Mouse (Mus musculus) frontal cortex, postnatal 36 days (tissue): Measurements from ENCODE around the gene Cnbd2.
A peak's percentile ranks its signal among the peaks of the same experiment; 100 is the strongest.
"Not testable (repeated sequence)": the region's sequence is repeated elsewhere in the genome, so short reads cannot be mapped to it uniquely, and the experiment has no call there.

Source experiments
- DNase-seq, 2 experiments: peaks; one replicate each; pipeline ENCODE4 v3.0.0; 2022; ENCODE audit warnings: low spot score in 2 of 2

The Cnbd2 gene

GRCm38 (mm10) chr2:156381350-156381749, 69.3 kb downstream of the Cnbd2 start:
- no peak for DNase-seq

DNA sequence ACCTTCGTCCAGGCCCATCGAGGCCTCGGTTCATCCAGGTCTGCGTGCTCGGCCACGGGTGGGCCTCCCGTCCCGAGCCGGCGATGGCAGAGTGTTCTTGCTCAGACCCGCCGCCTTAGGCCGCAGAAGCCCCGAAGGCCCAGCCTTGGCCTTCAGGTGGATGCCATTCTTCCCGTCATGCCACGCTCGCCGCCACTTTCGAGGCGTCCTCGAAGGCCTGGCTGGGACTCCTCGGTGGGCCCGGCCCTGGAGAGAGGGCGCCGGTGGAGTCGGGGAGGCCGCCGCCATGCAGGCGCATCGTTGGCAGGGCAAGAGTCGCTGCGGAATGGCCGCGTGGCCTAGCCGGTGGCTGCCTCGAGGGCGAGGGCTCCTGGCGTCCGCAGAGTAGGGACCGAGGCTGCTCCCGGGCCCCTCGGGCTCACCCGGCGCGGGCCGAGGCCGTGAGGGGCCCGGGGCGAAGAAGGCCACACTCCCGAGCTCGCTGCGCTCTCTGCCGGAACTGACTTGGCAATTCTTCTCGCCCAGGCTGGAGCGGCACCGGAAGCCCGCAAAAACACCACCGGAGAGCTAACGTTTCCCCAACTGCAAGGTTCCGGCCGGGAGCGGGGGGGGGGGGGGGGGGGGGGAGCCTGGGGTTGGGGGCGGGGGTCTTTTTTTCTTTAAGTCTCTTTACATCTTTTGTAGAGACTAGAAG, 80.5 kb downstream of the Cnbd2 start:
- peak; percentile 70 to 75 for DNase-seq

GRCm38 (mm10) chr2:156393155-156393828, 81.2 kb downstream of the Cnbd2 start:
- no peak for DNase-seq

DNA sequence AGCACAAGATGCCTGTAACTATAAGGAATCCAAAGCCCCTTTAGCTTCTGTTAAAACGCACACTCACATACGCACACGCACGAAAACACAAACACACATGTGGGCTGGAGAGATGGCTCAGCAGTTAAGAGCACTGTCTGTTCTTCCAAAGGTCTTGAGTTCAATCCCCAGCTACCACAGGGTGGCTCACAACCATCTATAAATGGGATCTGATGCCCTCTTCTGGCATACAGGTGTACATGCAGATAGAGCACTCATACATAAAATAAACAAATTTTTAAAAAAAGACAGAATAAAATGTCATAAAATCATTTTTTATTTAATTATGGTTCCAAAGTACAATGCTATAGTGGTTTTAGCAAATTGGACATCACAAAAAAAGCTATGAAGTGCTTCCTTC, 82.2 kb downstream of the Cnbd2 start:
- DNase-seq = no peak

- no peak for DNase-seq
Observed at GRCm38 (mm10) chr2:156396096-156396495, 84.0 kb downstream of the Cnbd2 start.

GRCm38 (mm10) chr2:156397988-156398387, 85.9 kb downstream of the Cnbd2 start:
- no peak for DNase-seq

DNA sequence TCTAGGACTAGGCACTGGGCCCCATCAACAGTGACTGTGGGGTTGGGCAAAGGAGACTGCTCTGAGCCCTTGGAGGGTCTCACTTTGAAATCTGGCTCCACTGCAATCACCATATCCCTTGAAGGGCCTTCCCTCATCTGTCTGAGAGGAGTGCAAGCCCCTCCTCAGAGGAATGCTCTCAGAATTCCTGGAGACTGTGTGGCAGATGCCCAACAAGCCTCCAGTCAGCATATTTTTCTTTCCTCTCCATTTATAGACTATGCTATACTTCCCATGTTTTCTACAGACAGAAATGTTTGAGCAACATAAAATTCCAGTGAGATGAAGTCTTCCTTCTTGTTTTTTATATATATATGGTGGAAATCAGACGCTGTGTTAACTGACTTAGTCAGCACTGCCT, 87.4 kb downstream of the Cnbd2 start:
- no peak for DNase-seq

DNA sequence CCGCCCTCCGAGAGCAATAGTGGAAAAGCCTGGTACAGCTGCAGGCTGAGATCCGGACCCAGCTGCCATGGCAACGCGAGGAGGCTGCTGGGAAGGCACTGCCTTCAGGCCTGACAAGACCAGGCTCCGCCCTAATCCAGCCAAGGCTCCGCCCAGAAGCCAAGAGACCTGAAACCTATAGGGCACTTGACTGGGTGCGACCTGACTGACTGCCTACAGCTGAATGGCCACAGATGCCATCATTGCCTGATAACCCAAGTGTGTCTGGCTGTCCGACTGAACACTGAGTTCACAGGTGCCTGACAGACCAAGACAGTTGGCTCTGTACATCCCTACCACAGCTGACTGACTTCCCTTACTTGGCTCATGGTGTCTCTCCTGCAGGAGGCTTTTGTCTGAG, 89.2 kb downstream of the Cnbd2 start:
- DNase-seq = peak in 1 of 2 experiments; percentile 49

DNA sequence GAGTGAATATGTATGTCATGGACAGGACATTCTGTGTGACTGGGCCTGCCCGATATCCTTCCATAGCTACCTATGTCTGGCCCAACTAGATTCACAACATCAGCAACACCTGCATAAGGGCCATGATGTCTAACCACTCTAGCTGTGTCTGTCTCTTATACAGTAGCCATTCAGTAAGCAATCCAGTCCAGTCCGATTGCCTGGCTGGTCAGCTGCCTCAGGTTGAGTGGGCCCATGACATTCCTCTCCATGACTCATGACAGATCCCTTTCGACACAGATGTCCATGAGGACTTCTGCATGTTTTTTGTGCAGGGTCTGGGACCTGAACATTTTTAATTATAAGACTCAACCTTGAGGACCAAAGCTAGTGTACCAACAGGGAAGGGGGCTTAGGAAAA, 89.9 kb downstream of the Cnbd2 start:
- DNase-seq = no peak

DNA sequence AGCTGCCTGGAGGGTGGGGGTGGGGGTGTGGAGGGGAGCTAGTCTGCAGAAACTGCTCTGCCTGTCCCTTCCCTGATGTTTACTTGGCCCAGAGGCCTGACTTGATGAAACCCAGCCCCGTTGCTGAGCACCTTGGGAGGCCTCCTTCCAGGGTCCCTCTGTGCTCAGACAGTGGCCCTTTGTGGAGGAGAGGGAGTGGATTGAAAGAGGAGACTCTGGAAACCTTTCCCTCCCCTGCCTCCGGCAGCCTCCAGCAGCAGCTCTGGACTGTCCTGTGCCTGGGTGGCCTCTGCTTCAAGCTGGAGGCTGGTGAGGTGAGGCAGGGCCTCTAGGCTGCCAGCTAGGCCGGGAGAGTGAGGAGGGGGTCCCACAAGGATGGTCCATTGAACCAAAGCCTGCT, 94.9 kb downstream of the Cnbd2 start:
- DNase-seq = no peak

DNA sequence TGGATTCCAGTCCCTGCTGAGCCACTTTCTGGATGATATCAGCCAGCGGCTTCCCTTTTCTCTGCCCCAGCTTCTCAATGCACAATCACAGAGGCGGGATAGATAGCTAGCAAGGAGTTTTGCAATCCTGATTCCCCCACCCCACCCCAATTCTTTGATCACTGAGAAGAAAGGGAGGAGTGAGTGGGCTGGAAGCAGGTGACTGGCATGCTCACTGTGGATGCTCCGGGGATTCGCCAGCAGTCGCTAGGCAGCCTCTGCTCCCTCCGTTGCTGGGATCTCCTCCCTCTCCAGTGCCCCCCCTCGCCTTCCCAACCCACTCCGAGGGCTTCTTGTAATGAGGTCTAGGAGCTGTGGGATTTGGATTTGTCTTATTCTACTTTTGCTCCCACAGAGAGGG, 96.1 kb downstream of the Cnbd2 start:
- DNase-seq = peak in 1 of 2 experiments; percentile 55

DNA sequence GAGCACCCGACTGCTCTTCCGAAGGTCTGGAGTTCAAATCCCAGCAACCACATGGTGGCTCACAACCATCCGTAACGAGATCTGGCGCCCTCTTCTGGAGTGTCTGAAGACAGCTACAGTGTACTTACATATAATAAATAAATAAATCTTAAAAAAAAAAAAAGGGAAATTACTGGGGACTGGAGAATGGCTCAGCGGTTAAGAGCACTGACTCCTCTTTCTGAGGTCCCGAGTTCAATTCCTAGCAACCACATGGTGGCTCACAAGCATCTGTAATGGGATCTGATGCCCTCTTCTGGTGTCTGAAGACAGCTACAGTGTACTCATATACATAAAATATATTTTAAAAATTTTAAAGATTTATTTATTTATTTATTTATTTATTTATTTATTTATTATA, 99.2 kb downstream of the Cnbd2 start:
- not testable (repeated sequence) for DNase-seq

DNA sequence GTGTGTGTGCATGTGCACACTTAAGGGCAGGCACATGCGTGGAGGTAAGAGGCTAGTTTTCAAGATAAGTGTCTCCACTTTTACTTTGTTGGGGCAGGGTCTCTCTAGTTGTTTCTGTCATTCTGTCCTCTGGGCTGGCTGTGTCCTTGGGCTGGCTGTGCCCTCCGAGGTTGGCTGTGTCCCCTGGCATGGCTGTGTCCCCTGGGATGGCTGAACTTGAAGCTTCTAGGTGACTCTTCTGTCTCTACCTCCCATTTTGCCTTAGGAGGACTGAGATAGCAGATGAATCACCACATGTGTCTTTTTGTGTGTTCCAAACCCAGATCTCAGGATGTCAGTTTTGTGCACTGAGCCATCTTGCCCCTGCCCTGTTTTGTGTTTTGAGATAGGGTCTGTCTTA, 102.9 kb downstream of the Cnbd2 start:
- DNase-seq = no peak

- DNase-seq = no peak
Observed at GRCm38 (mm10) chr2:156415674-156416073, 103.6 kb downstream of the Cnbd2 start.

DNA sequence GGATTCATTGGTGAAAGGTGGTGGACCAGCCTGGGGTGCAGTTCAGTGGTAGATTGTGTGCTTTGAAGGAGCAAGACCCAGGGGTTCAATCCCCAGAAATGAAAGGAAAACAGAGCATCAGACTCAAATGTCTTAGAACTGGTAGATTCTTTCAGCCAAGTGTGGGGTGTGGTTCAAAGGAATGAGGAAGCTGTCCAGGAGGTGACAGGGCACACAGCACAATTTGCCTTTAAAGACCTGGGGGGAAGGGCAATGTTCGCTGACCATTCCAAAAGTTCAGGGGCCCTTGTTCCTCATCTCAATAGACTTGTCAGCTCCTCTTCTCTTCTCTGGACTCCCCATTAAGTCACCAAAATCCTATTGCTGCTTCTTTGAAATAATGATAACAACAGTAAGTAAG, 105.1 kb downstream of the Cnbd2 start:
- DNase-seq = no peak

GRCm38 (mm10) chr2:156418467-156418866, 106.4 kb downstream of the Cnbd2 start:
- DNase-seq = no peak

- no peak for DNase-seq
Observed at GRCm38 (mm10) chr2:156420327-156420693, 108.2 kb downstream of the Cnbd2 start.

DNA sequence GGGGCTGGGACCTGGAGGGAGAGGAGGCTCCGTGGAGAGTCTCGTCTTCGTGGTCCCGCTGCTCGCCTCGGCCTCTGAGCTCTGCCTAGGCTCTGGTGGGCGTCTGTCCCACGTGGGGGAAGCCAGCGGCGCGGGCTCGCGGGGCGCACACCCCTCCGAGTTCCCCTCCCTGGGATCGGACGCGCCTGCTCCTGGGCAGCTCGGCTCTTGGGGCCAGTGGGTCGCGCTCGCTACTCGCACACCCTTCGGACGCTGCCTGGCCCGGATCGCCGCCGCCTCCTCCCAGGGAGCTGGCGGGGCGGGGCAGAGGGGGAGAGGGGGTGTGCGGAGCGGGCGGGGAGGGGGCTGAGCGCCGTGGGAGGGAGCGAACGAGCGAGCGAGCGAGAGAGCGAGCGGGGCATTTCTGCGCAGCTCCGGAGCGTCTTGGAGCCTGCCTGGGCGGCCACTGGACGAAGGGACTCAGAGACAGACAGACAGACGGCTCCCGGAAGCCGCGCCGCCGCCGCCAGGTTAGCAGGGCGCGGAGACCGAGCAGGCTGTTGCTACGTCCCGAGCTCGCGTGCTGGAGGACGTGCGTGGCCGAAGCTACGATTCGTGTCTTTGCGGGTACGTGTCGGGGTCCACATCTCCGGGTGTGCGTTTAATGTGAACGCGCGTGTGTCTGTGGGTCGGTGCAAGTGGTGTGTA, 108.7 kb downstream of the Cnbd2 start, which contains the start of gene Epb41l1:
Gene Epb41l1, plus strand, starts transcription at position 216 of the 687 bp plus-strand sequence.
- DNase-seq = no peak

GRCm38 (mm10) chr2:156421381-156422110, 109.4 kb downstream of the Cnbd2 start:
- peak; percentile 50 to 62 for DNase-seq

- no peak for DNase-seq
Observed at GRCm38 (mm10) chr2:156422631-156423030, 110.5 kb downstream of the Cnbd2 start.

DNA sequence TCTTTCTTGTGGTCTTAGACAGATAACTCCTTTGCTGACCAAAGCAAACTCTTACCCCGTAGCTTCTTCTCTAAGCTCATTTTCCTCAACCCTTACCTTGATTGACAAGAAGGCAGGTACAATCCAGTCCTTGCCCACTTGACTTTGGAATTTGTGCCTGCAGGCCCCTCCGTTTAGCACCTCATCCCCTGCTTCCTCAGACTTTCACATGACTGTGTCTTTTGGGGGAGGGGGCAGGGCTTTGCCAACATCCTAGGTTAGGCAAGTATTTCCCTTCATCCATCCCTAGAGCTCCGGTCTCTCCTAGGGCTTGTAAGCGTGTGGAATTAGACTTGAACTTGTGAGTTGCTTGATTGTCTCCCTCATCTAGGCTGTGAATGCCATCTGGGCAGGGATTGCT, 111.6 kb downstream of the Cnbd2 start:
- no peak for DNase-seq
